25 mouse cellular contexts compared by ENCODE assay signal in the genomic region with DNA sequence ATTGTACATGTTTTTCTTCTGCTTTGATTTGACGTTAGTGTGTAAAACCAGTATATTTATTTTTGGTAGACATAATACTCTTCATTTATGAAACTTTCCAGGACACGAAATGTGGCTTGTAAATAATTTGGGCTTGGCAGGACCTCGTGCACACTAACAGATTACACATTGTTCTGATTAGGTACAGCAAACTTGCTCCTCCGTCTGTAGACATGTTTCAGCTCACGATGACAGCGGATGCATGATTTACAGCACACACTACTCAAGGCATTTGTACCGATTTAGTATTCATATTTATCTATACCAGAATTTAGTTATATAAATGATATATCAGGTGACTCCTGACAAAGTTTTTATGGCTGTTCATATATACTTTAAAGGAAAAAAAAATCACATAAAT.
DNase-seq lines count a peak whose midpoint lies in the region; ATAC-seq and TF ChIP-seq lines count a peak whose summit lies in the region.
"Had no signal": no experiment of that assay in that cellular context is flagged by ENCODE, and none has a peak within 500 bp of the region (broad histone marks: within the 10 kb centered on the region; RNA-seq: fewer than 3 reads in every experiment).

No protein-coding gene starts in this region.

- WGBS in limb, embryonic 14.5 days = 30% methylated on average over 7 of the region's 7 CpGs

- no peaks in the 10 kb centered on the region for H3K27me3 ChIP-seq in limb, embryonic 14.5 days (ENCODE audit: control insufficient read depth, insufficient read depth, low read length)
- H3K27me3 ChIP-seq: embryonic facial prominence, embryonic 15.5 days; forebrain, embryonic 15.5 days; heart, embryonic 15.5 days; hindbrain, embryonic 13.5 days; intestine, embryonic 15.5 days had no signal

- no peak overlapping the region for H3K27ac ChIP-seq in limb, embryonic 14.5 days (replicated peaks; ENCODE audit: low read depth, low read length)
- H3K27ac ChIP-seq: embryonic facial prominence, embryonic 15.5 days; forebrain, embryonic 15.5 days; heart, adult 2 months; heart, embryonic 15.5 days; hindbrain, embryonic 13.5 days; hindbrain, postnatal 0 days; intestine, embryonic 15.5 days had no signal

- no peak for ATAC-seq in limb, embryonic 14.5 days (ENCODE audit: low FRiP score, low read depth)
- ATAC-seq: CD4-positive, CD25-positive, alpha-beta regulatory T cell, adult 4 months; forebrain, embryonic 15.5 days; hindbrain, postnatal 0 days; intestine, embryonic 15.5 days had no signal

- no peak overlapping the region for H3K4me2 ChIP-seq in limb, embryonic 14.5 days (replicated peaks; ENCODE audit: low read depth, low read length, severe bottlenecking)
- H3K4me2 ChIP-seq: embryonic facial prominence, embryonic 15.5 days; forebrain, embryonic 15.5 days; heart, embryonic 11.5 days; heart, embryonic 15.5 days; hindbrain, embryonic 13.5 days; intestine, embryonic 15.5 days had no signal

- no peaks in the 10 kb centered on the region for H3K9me3 ChIP-seq in limb, embryonic 14.5 days (ENCODE audit: control insufficient read depth, low read length)
- H3K9me3 ChIP-seq: embryonic facial prominence, embryonic 15.5 days; forebrain, embryonic 15.5 days; G1E; heart, embryonic 15.5 days; hindbrain, embryonic 13.5 days; intestine, embryonic 15.5 days had no signal

- peaks cover 11% of the 10 kb centered on the region; the same call in 1 of the 2 replicates for H3K4me1 ChIP-seq in limb, embryonic 14.5 days (ENCODE audit: control insufficient read depth, insufficient read depth, low read length)
- H3K4me1 ChIP-seq: embryonic facial prominence, embryonic 15.5 days; heart, embryonic 15.5 days; intestine, embryonic 15.5 days had no signal

- H3K36me3 ChIP-seq in limb, embryonic 14.5 days (ENCODE audit: control insufficient read depth, insufficient read depth, low read length) = no peaks in the 10 kb centered on the region
- H3K36me3 ChIP-seq: embryonic facial prominence, embryonic 15.5 days; forebrain, embryonic 15.5 days; G1E; heart, embryonic 15.5 days; hindbrain, embryonic 13.5 days; intestine, embryonic 15.5 days had no signal

- TF ChIP-seq POLR2A in limb, embryonic 14.5 days (IDR thresholded peaks at IDR 0.05; ENCODE audit: borderline replicate concordance, extremely low read depth, insufficient read depth, insufficient read length) = no peak

- H3K4me3 ChIP-seq in limb, embryonic 14.5 days (replicated peaks; ENCODE audit: low read length) = no peak overlapping the region
- H3K4me3 ChIP-seq: embryonic facial prominence, embryonic 15.5 days; erythroblast, embryonic 14.5 days; forebrain, embryonic 15.5 days; heart, adult 2 months; heart, embryonic 15.5 days; hindbrain, embryonic 13.5 days; intestine, embryonic 15.5 days had no signal

- H3K9ac ChIP-seq in limb, embryonic 14.5 days (ENCODE audit: low read depth, low read length, severe bottlenecking) = no peak overlapping the region
- H3K9ac ChIP-seq: embryonic facial prominence, embryonic 15.5 days; forebrain, embryonic 15.5 days; heart, embryonic 15.5 days; hindbrain, embryonic 13.5 days; intestine, embryonic 15.5 days had no signal

- DNase-seq in embryo, embryonic 10 days (ENCODE audit: low spot score) = peak; percentile 23
- no peak for DNase-seq in embryo, embryonic 9.5 days (ENCODE audit: extremely low spot score)
- DNase-seq in forelimb bud, embryonic 11.5 days (ENCODE audit: low read depth, low spot score) = peak; percentile 73
- DNase-seq in limb, embryonic 14.5 days (ENCODE audit: low spot score) = peak; percentile 31
- DNase-seq in right cerebral cortex, postnatal 10 days (ENCODE audit: low spot score in 2 of 2) = no peak
- DNase-seq in adipocyte (ENCODE audit: low spot score) = no peak
- DNase-seq in left cerebral cortex, adult 9 months (ENCODE audit: low spot score in 2 of 2) = no peak
- DNase-seq: adrenal gland, postnatal 10 days; B cell, adult 2 months; cerebellum, adult 11 months; cerebellum, adult 8-10 months; cerebellum, postnatal 14 days; gastrocnemius, postnatal 10 days; heart, adult 2 months; heart, postnatal 14 days had no signal

Comparison
In these comparisons a context has a peak if more than half of its experiments do, and no peak if none do; other contexts are left out.
1. DNase-seq: peak in embryo, embryonic 10 days (single experiment), forelimb bud, embryonic 11.5 days (single experiment) and limb, embryonic 14.5 days (single experiment); none in embryo, embryonic 9.5 days (single experiment), right cerebral cortex, postnatal 10 days (0 of 2), adipocyte (single experiment) and left cerebral cortex, adult 9 months (0 of 2).